Mouse (Mus musculus): Measurements from ENCODE around the gene Nfkbid. TPM values are rescaled to one million over a fixed set of nuclear protein-coding genes. Genes with fewer than 3 reads are reported as not detected.

Gene Nfkbid
- total and polyA plus RNA-seq, 2 experiments from 2014 or later = 0.38 to 5.0 TPM

DNA sequence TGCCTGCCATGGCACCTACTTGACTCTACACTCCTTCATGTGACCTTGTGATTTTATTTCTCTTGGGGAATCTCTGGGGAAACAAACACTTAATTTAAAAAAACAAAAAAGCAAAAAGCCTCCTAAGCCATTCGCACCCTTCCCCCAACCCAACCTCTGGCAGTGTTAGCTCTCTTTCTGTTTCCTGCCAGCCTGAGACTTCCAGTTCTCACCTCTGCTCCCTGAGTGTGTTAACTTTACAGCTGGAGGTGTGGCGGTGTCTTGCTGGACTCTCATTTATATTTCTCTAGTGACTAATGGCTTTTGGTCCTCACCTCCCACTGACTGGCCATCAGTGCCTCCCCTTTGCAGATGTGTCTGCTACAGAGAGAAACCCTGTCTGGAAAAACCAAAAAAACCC lies 11.7 kb upstream of the Nfkbid start:
- Histone ChIP-seq H3K9ac (replicated peaks; ENCODE audit: low read depth, low read length) (no peak overlapping the region), H3K9me3 (replicated peaks; ENCODE audit: control insufficient read depth, low read length) (no peaks in the 10 kb centered on the region), H3K27me3 (ENCODE audit: control insufficient read depth, insufficient read depth, low read length) (no peaks in the 10 kb centered on the region; the same call in 1 of the 2 replicates), H3K27ac (ENCODE audit: low read depth) (no peak overlapping the region), H3K4me2 (ENCODE audit: low read depth, low read length) (no peak overlapping the region), H3K36me3 (replicated peaks; ENCODE audit: control insufficient read depth, insufficient read depth, low read length) (no peaks in the 10 kb centered on the region), H3K4me1 (ENCODE audit: control insufficient read depth, insufficient read depth) (no peaks in the 10 kb centered on the region), H3K4me3 (ENCODE audit: low read depth, low read length) (no peak overlapping the region)
- TF ChIP-seq EP300 (IDR thresholded peaks at IDR 0.05; ENCODE audit: low read depth) (no peak), CTCF (IDR thresholded peaks at IDR 0.05; ENCODE audit: low read depth) (no peak)
- DNase-seq (ENCODE audit: low spot score) (no peak), ATAC-seq (ENCODE audit: insufficient read depth, low read depth) (no peak)
- WGBS = 56% methylated on average over 2 of the region's 2 CpGs

DNA sequence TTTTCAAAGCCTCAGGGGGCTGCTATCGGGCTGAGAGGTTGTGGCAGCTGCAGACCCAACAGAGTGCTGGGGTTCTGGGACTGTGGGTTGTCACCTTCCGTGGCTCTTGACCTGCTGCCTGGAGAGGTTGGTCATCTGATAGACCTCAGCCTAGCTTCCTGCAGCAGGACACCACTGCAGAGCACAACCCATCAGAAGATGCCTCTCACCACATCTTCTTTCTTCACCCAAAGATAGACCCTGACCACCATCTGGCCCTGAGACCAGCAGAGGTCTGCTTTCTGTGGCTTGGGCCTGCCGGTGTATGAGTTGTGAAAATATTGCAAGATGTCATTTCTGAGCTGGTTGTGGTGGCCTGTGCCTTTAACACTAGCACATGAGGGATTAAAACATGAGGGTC lies 10.5 kb upstream of the Nfkbid start:
- TF ChIP-seq CTCF (IDR thresholded peaks at IDR 0.05; ENCODE audit: low read depth) (no peak), EP300 (IDR thresholded peaks at IDR 0.05; ENCODE audit: low read depth) (no peak)
- 51% methylated on average over 3 of the region's 3 CpGs for WGBS
- no peak overlapping the region for H3K4me3 ChIP-seq (ENCODE audit: low read depth, low read length)
- H3K4me2 ChIP-seq (ENCODE audit: low read depth, low read length) = no peak overlapping the region
- H3K4me1 ChIP-seq (ENCODE audit: control insufficient read depth, insufficient read depth) = no peaks in the 10 kb centered on the region
- no peak overlapping the region for H3K27ac ChIP-seq (ENCODE audit: low read depth)
- H3K9ac ChIP-seq (replicated peaks; ENCODE audit: low read depth, low read length) = no peak overlapping the region
- ATAC-seq (ENCODE audit: insufficient read depth, low read depth) (no peak), DNase-seq (ENCODE audit: low spot score) (no peak)
- no peaks in the 10 kb centered on the region; the same call in 1 of the 2 replicates for H3K27me3 ChIP-seq (ENCODE audit: control insufficient read depth, insufficient read depth, low read length)
- no peaks in the 10 kb centered on the region for H3K9me3 ChIP-seq (replicated peaks; ENCODE audit: control insufficient read depth, low read length)
- H3K36me3 ChIP-seq (replicated peaks; ENCODE audit: control insufficient read depth, insufficient read depth, low read length) = no peaks in the 10 kb centered on the region

GRCm38 (mm10) chr7:30412735-30413147 lies 8.8 kb upstream of the Nfkbid start:
- H3K9ac ChIP-seq (replicated peaks; ENCODE audit: low read depth, low read length) = no peak overlapping the region
- ATAC-seq (ENCODE audit: insufficient read depth, low read depth) (no peak), DNase-seq (ENCODE audit: low spot score) (no peak)
- no peaks in the 10 kb centered on the region; the same call in 1 of the 2 replicates for H3K27me3 ChIP-seq (ENCODE audit: control insufficient read depth, insufficient read depth, low read length)
- no peak overlapping the region for H3K4me3 ChIP-seq (ENCODE audit: low read depth, low read length)
- 34% methylated on average over 4 of the region's 4 CpGs for WGBS
- H3K4me1 ChIP-seq (ENCODE audit: control insufficient read depth, insufficient read depth) = no peaks in the 10 kb centered on the region
- no peaks in the 10 kb centered on the region for H3K9me3 ChIP-seq (replicated peaks; ENCODE audit: control insufficient read depth, low read length)
- H3K4me2 ChIP-seq (ENCODE audit: low read depth, low read length) = no peak overlapping the region
- no peak overlapping the region; the same call in 1 of the 2 replicates for H3K27ac ChIP-seq (ENCODE audit: low read depth)
- TF ChIP-seq EP300 (IDR thresholded peaks at IDR 0.05; ENCODE audit: low read depth) (no peak), CTCF (IDR thresholded peaks at IDR 0.05; ENCODE audit: low read depth) (no peak)
- no peaks in the 10 kb centered on the region for H3K36me3 ChIP-seq (replicated peaks; ENCODE audit: control insufficient read depth, insufficient read depth, low read length)

GRCm38 (mm10) chr7:30413596-30413995 lies 7.9 kb upstream of the Nfkbid start, which contains the start of gene Tyrobp:
Gene Tyrobp (plus strand): TSS chr7:30413760.
- Histone ChIP-seq H3K4me3 (ENCODE audit: low read depth, low read length) (no peak within 1 kb of the TSS), H3K27me3 (ENCODE audit: control insufficient read depth, insufficient read depth, low read length) (no peaks in the 10 kb centered on the region; the same call in 1 of the 2 replicates), H3K9me3 (replicated peaks; ENCODE audit: control insufficient read depth, low read length) (0 out of 2 replicates have a peak, but pooled peaks cover 3% of the 10 kb centered on the region), H3K36me3 (replicated peaks; ENCODE audit: control insufficient read depth, insufficient read depth, low read length) (no peaks in the 10 kb centered on the region), H3K9ac (replicated peaks; ENCODE audit: low read depth, low read length) (no peak within 1 kb of the TSS), H3K4me1 (ENCODE audit: control insufficient read depth, insufficient read depth) (no peaks in the 10 kb centered on the region), H3K27ac (ENCODE audit: low read depth) (no peak within 1 kb of the TSS; the same call in 1 of the 2 replicates), H3K4me2 (ENCODE audit: low read depth, low read length) (no peak within 1 kb of the TSS)
- no peak for TF ChIP-seq EP300 (IDR thresholded peaks at IDR 0.05; ENCODE audit: low read depth)
- TF ChIP-seq CTCF (IDR thresholded peaks at IDR 0.05; ENCODE audit: low read depth) = no peak
- DNase-seq (ENCODE audit: low spot score) (no peak), ATAC-seq (ENCODE audit: insufficient read depth, low read depth) (no peak)
- 44% methylated on average over 5 of the region's 5 CpGs for WGBS

- Histone ChIP-seq H3K4me2 (ENCODE audit: low read depth, low read length) (no peak overlapping the region), H3K27me3 (ENCODE audit: control insufficient read depth, insufficient read depth, low read length) (peaks cover 14% of the 10 kb centered on the region), H3K4me3 (ENCODE audit: low read depth, low read length) (no peak overlapping the region), H3K27ac (ENCODE audit: low read depth) (no peak overlapping the region), H3K9ac (replicated peaks; ENCODE audit: low read depth, low read length) (no peak overlapping the region), H3K36me3 (replicated peaks; ENCODE audit: control insufficient read depth, insufficient read depth, low read length) (no peaks in the 10 kb centered on the region), H3K4me1 (ENCODE audit: control insufficient read depth, insufficient read depth) (peaks cover 15% of the 10 kb centered on the region; the same call in 1 of the 2 replicates), H3K9me3 (replicated peaks; ENCODE audit: control insufficient read depth, low read length) (peaks cover 7% of the 10 kb centered on the region; the same call in 1 of the 2 replicates)
- DNase-seq (ENCODE audit: low spot score) (no peak), ATAC-seq (ENCODE audit: insufficient read depth, low read depth) (no peak)
- 66% methylated on average over 9 of the region's 9 CpGs for WGBS
- no peak for TF ChIP-seq CTCF (IDR thresholded peaks at IDR 0.05; ENCODE audit: low read depth)
- TF ChIP-seq EP300 (IDR thresholded peaks at IDR 0.05; ENCODE audit: low read depth) = no peak
These were observed 3.7 kb upstream of the Nfkbid start for GRCm38 (mm10) chr7:30417856-30418255.

All from heart, postnatal 0 days (tissue).